Mouse (Mus musculus) stomach, embryonic 14.5 days (tissue): Measurements from ENCODE around the gene Per3. TPM values are rescaled to one million over a fixed set of nuclear protein-coding genes. Genes with fewer than 3 reads are reported as not detected.

Experiments
- ATAC-seq: fragments of 200-750 bp; cut with Nextera tagmentation; 2 replicates; pipeline ENCODE4 v1.8.0; 2017; ENCODE audit warnings: low read depth, moderate TSS enrichment; ENCODE audit not compliant: insufficient number of reproducible peaks, insufficient read depth, low FRiP score
- H3K27ac ChIP-seq: fragments of 300-500 bp; sonication (generic); 2 replicates; pipeline ENCODE4 v1.5.1; 2014; ENCODE audit warnings: mild to moderate bottlenecking, low read length, moderate library complexity, mixed read lengths
- H3K27me3 ChIP-seq: fragments of 300-500 bp; sonication (generic); 2 replicates; pipeline ENCODE4 v1.6.1; 2014; ENCODE audit warnings: low read length, control low read depth, mixed read lengths; ENCODE audit not compliant: control insufficient read depth, insufficient read depth
- H3K36me3 ChIP-seq: fragments of 300-500 bp; sonication (generic); 2 replicates; pipeline ENCODE4 v1.6.1; 2014; ENCODE audit warnings: mild to moderate bottlenecking, control low read depth, low read length, moderate library complexity, mixed read lengths; ENCODE audit not compliant: control insufficient read depth, insufficient read depth
- H3K4me1 ChIP-seq: fragments of 300-500 bp; sonication (generic); 2 replicates; pipeline ENCODE4 v1.6.1; 2014; ENCODE audit warnings: low read length, control low read depth, mixed read lengths; ENCODE audit not compliant: control insufficient read depth, insufficient read depth
- H3K4me2 ChIP-seq: fragments of 300-500 bp; sonication (generic); replicated peaks from 2 replicates; pipeline ENCODE4 v1.6.1; 2014; ENCODE audit warnings: low read depth, low read length, control low read depth
- H3K4me3 ChIP-seq: fragments of 300-500 bp; sonication (generic); 2 replicates; pipeline ENCODE4 v1.5.1; 2014; ENCODE audit warnings: low read depth, low read length, control low read depth
- H3K9ac ChIP-seq: fragments of 300-500 bp; sonication (generic); replicated peaks from 2 replicates; pipeline ENCODE4 v1.6.1; 2014; ENCODE audit warnings: low read depth, mild to moderate bottlenecking, control low read depth, low read length, moderate library complexity, mixed read lengths
- H3K9me3 ChIP-seq: fragments of 300-500 bp; sonication (generic); 2 replicates; pipeline ENCODE4 v1.6.1; 2016; ENCODE audit warnings: low read depth, low read length, control low read depth; ENCODE audit not compliant: control insufficient read depth
- whole genome bisulfite sequencing: fragments of 180-500 bp; shearing (Covaris S2); extraction: QIAGEN DNeasy Blood & Tissue Kit; methylation state at CpG from one replicate; pipeline ENCODE4 v1.1.7; 2014; 5-methylcytosine and 5-hydroxymethylcytosine counted together
- polyA plus RNA-seq: library from polyadenylated mRNA; unstranded; fragments of >200 nt; fragmentation: Nextera tagmentation; extraction: Ambion mirVana; gene quantifications from 2 replicates; pipeline ENCODE4 v1.2.1, GENCODE M21; 2014

The Per3 gene
- polyA plus RNA-seq, 1 experiment from 2014 or later, result 9.1 TPM

DNA sequence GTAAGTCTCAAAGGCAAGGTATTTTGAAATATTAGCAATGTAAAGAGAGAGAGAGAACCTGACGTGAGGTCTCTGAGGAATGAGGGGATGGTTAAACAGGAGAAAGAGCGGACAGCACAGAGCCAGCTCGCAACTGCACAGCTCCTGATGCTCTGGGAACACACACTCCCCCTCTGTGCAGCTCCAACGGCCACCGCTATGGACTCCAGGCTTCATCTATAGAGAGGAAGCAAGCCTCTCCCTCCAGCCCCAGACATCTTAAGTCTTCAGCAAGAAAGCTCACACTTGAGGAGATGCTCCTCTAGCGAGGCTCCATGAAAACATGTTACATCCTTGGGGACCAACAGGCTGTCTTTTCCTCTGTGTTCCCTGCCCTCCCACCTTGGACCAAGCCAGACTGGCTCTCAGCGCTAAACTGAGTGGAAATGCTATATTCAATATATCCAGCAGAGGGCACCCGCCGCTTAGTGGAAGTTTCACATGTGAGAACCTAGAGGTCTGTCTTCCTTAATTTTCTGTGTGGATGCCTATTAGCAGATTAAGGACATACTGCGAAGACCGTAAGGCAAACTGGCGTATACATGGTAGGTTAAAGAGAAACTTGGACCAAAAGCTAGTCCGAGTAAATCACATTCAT lies 28.8 kb upstream of the Per3 start:
- Histone ChIP-seq H3K27me3 (no peaks in the 10 kb centered on the region), H3K9ac (no peak overlapping the region), H3K4me1 (no peaks in the 10 kb centered on the region), H3K36me3 (no peaks in the 10 kb centered on the region; the same call in 1 of the 2 replicates), H3K4me2 (no peak overlapping the region), H3K27ac (no peak overlapping the region), H3K9me3 (no peaks in the 10 kb centered on the region), H3K4me3 (no peak overlapping the region)
- ATAC-seq, result peak; percentile 65; the same call in 1 of the 2 replicates
- 54% methylated on average over 13 of the region's 13 CpGs for WGBS

DNA sequence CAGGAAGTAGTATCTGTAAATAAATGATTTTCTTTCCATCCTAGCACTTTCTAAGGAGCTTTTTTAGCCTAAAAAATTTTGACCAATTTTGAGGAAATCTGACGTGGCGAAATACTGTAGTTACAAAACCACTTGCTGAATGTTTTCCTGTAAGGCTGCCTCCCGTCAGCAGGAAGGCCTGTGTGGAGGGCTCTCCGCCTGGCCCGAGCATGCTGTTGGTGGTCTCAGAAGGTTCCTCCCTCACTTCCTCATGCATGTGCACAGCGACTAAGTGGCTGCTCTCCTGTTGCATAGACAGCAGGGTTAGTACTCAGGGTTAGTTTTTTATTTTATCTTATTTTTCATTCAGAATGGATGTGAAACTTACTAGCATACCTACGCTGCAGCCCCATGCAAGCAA lies 26.5 kb upstream of the Per3 start:
- Histone ChIP-seq H3K36me3 (no peaks in the 10 kb centered on the region; the same call in 1 of the 2 replicates), H3K4me1 (no peaks in the 10 kb centered on the region), H3K9me3 (no peaks in the 10 kb centered on the region), H3K27ac (no peak overlapping the region), H3K4me2 (no peak overlapping the region), H3K4me3 (no peak overlapping the region), H3K9ac (no peak overlapping the region), H3K27me3 (no peaks in the 10 kb centered on the region)
- no peak for ATAC-seq
- WGBS, result 80% methylated on average over 7 of the region's 7 CpGs

DNA sequence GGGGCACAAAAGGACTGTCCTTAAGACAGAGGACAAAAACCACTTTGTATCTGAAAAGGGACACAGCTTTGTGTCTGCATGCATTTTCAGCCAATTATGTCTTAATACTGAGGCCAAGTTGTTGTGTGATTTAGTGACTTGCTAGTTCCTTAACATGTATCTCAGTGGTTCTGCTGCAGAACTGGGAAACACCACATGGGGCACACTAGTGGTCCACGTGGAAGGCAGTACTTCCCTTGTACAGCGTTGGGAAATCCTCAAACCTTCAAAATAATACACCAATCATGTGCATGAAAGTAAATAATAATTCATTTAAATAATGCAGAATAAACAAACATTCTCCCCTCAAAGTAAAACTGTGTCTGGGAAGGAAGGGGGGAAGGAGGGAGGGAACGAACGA lies 24.3 kb upstream of the Per3 start:
- no peaks in the 10 kb centered on the region for H3K27me3 ChIP-seq
- no peaks in the 10 kb centered on the region for H3K36me3 ChIP-seq
- H3K9me3 ChIP-seq, result no peaks in the 10 kb centered on the region
- no peak overlapping the region for H3K27ac ChIP-seq
- H3K9ac ChIP-seq, result no peak overlapping the region
- H3K4me3 ChIP-seq, result no peak overlapping the region
- WGBS, result 71% methylated on average over 4 of the region's 4 CpGs
- ATAC-seq, result no peak
- H3K4me1 ChIP-seq, result no peaks in the 10 kb centered on the region
- no peak overlapping the region for H3K4me2 ChIP-seq

DNA sequence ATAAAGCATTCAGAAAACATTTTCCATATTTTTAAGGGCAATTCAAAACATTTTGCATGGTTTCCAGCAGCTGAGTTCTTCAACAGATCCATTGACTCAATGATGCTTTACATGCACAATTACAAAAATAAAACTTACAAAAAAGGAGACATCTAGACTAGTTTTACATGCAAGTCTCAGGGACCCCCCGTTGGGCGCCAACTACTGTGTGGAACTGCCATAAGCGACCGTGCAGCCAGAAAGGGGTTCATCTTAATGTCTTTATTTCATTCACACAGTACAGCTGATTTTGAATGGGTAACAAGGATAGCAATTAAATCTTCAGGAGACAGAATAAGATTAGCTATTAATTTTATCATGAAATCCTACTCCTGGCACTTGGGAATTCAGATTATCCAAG lies 15.1 kb upstream of the Per3 start:
- WGBS, result 91% methylated on average over 4 of the region's 4 CpGs
- no peak overlapping the region for H3K4me3 ChIP-seq
- H3K9me3 ChIP-seq, result no peaks in the 10 kb centered on the region
- H3K27ac ChIP-seq, result no peak overlapping the region
- no peaks in the 10 kb centered on the region for H3K27me3 ChIP-seq
- peaks cover 3% of the 10 kb centered on the region; the same call in 1 of the 2 replicates for H3K36me3 ChIP-seq
- ATAC-seq, result no peak
- no peak overlapping the region for H3K9ac ChIP-seq
- 0 out of 2 replicates have a peak, but pooled peaks cover 3% of the 10 kb centered on the region for H3K4me1 ChIP-seq
- no peak overlapping the region for H3K4me2 ChIP-seq

DNA sequence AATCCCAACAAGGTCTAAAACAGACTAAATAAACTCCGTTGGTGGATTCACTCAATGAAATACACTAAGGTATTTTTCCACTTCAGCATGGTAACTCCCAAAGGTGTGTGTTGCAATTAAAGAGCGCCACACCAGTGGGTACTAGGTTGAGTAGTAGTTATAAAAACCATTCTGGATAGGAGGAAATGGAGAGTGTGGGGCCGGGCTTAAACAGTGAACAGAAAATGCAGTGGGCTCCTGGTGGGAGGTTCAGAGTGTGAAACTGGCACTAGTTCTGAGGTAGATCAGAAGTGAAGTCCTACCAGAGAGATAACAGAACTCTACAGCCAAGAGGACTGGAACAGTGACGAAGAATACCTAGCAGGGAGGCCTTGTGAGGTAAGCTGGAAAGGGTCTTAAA lies 14.2 kb upstream of the Per3 start:
- H3K9me3 ChIP-seq, result no peaks in the 10 kb centered on the region
- H3K27ac ChIP-seq, result no peak overlapping the region; the same call in 1 of the 2 replicates
- no peaks in the 10 kb centered on the region for H3K27me3 ChIP-seq
- H3K36me3 ChIP-seq, result peaks cover 3% of the 10 kb centered on the region; the same call in 1 of the 2 replicates
- ATAC-seq, result no peak
- 0 out of 2 replicates have a peak, but pooled peaks cover 3% of the 10 kb centered on the region for H3K4me1 ChIP-seq
- 0 out of 2 replicates have a peak overlapping the region, but pooled peaks have one; percentile 25 for H3K9ac ChIP-seq
- 79% methylated on average over 4 of the region's 4 CpGs for WGBS
- peak overlapping the region; percentile 45 for H3K4me2 ChIP-seq
- H3K4me3 ChIP-seq, result peak overlapping the region; percentile 89; the same call in 1 of the 2 replicates

DNA sequence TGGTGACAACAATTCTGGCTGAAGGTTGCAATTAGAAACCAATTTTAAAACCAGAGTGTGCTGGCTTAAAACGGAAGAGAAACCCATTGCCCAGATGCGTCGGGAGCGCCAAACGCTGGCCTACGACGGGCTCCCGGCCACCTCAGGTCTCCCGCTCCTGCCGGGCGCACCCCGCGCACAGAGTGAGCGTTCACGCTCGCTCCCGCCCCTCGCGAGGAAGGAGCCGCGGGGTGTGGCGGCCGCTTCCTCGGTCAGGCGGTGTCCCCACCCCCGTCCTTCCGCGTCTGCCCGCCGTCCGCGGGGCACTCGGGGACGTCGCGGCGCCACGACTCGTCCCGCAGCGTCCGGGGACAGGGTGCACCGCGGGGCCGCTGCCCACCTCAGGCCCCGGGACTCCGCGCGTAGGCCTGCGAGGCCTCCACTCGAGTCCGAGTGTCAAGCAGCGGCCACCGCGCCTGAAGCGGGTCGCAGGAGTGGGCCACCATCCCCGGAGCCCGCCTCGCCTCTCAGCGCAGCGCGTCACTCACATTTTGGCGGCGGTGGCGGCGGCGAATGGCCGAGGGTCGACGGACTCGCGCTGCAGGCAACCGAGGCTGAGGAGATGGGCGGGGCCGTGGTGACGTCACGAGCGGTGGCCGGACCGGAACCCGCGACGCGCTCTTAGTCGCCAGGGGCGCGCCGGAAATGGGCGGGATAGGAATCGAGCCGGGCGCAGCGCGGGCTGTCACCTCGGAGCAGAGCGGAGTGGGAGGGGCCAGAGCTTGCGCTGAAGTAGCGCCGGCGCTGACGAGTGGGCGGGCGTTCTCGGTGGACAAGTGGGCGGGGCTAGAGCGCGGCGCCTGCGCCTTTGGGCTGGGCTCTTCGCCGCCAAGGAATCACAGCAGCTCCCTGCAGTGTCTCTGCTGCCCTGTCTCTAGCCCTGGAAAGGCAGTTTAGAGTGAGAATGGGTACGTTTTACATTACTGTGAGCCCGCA lies 13.2 kb upstream of the Per3 start, which contains the start of gene Vamp3:
Gene Vamp3, minus strand, starts transcription at position 617 of the 975 bp plus-strand sequence.
- under 1% methylated on average over 114 of the region's 114 CpGs for WGBS
- peak; percentile 99 for ATAC-seq
- no peaks in the 10 kb centered on the region for H3K27me3 ChIP-seq
- no peaks in the 10 kb centered on the region for H3K9me3 ChIP-seq
- peak within 1 kb of the TSS; percentile 75 for H3K9ac ChIP-seq
- peaks cover 3% of the 10 kb centered on the region; the same call in 1 of the 2 replicates for H3K36me3 ChIP-seq
- H3K4me3 ChIP-seq, result peak within 1 kb of the TSS; percentile 89
- H3K4me1 ChIP-seq, result 0 out of 2 replicates have a peak, but pooled peaks cover 3% of the 10 kb centered on the region
- peak within 1 kb of the TSS; percentile 90 for H3K27ac ChIP-seq
- peak within 1 kb of the TSS; percentile 68 for H3K4me2 ChIP-seq

DNA sequence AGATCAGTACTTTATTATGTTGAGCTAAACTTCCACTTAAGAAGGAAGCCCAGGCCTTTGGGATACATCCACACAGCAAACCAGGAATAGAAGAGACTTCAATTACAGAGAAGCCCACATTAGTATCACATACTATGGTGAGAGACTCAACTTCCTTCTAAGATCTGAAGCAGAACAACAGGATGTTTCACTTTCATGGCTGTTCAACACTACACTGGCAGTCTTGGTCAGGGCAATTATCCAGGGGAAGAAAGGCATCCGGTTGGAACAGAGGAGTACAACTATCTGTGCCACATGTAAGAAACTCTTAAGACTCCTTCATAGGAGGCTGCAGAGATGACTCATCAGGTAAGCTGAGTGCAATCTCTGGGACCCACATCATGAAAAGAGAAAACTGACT lies 6.7 kb upstream of the Per3 start:
- Histone ChIP-seq H3K27ac (no peak overlapping the region), H3K9ac (no peak overlapping the region), H3K4me3 (no peak overlapping the region), H3K27me3 (no peaks in the 10 kb centered on the region), H3K4me2 (no peak overlapping the region), H3K36me3 (peaks cover 30% of the 10 kb centered on the region), H3K4me1 (no peaks in the 10 kb centered on the region), H3K9me3 (no peaks in the 10 kb centered on the region)
- ATAC-seq, result no peak
- 87% methylated on average over 1 of the region's 1 CpGs for WGBS

DNA sequence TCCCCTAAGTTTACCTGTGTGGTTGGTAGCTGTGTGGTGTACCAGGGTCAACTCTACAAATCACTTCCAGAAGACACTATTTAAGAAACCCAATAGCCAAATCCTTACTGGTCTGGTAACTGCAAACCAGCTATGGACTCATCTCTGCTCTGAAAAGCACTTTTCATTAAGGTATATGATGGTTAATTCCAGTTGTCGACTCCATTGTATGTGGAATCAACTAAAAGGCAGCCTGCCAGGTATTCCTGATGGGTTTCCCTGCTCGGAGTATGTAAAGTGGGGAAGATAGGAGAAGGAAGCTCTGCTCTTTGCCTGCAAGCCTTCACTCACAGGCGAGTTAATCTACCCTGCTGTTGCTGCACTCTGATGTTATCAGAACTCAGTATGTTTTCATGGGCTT lies 2.1 kb upstream of the Per3 start:
- ATAC-seq, result no peak
- H3K27me3 ChIP-seq, result no peaks in the 10 kb centered on the region
- H3K4me3 ChIP-seq, result no peak overlapping the region
- no peak overlapping the region for H3K4me2 ChIP-seq
- WGBS, result 85% methylated on average over 3 of the region's 3 CpGs
- H3K27ac ChIP-seq, result no peak overlapping the region
- H3K36me3 ChIP-seq, result peaks cover 24% of the 10 kb centered on the region
- no peaks in the 10 kb centered on the region for H3K9me3 ChIP-seq
- no peak overlapping the region for H3K9ac ChIP-seq
- H3K4me1 ChIP-seq, result peaks cover 8% of the 10 kb centered on the region; the same call in 1 of the 2 replicates
